ENCODE assay signal across 11 mouse cellular contexts in genomic region chr6:58642191-58642590, GRCm38 (mm10). TPM values are rescaled to one million over a fixed set of nuclear protein-coding genes. Genes with fewer than 3 reads are reported as not detected.
A peak's percentile ranks its signal among the peaks of the same experiment; 100 is the strongest.
DNase-seq lines count a peak whose midpoint lies in the region; TF ChIP-seq lines count a peak whose summit lies in the region.
"Had no signal": no experiment of that assay in that cellular context is flagged by ENCODE, and none has a peak within 500 bp of the region (broad histone marks: within the 10 kb centered on the region; RNA-seq: fewer than 3 reads in every experiment).

No protein-coding gene starts in this region.

- intact Hi-C loops in gastrocnemius, adult 2 months (cut with DNase I): no loop called here
- intact Hi-C loops in left cerebral cortex, adult 2 months (cut with DNase I): no loop called here

- WGBS in hindbrain, embryonic 10.5 days: 76% methylated on average over 2 of the region's 2 CpGs

- no peak for TF ChIP-seq CTCF in gastrocnemius, adult 2 months (IDR thresholded peaks at IDR 0.05)
- no peak for TF ChIP-seq CTCF in left cerebral cortex, adult 2 months (IDR thresholded peaks at IDR 0.05)

- H3K27ac ChIP-seq in gastrocnemius, adult 2 months: peak overlapping the region; percentile 88
- no peak overlapping the region for H3K27ac ChIP-seq in left cerebral cortex, adult 2 months
- H3K27ac ChIP-seq in hindbrain, embryonic 10.5 days: no peak overlapping the region
- H3K27ac ChIP-seq: neural tube, embryonic 12.5 days had no signal

- H3K9me3 ChIP-seq in hindbrain, embryonic 10.5 days: no peaks in the 10 kb centered on the region
- H3K9me3 ChIP-seq: neural tube, embryonic 12.5 days had no signal

- peak overlapping the region; percentile 82 for H3K4me3 ChIP-seq in gastrocnemius, adult 2 months
- H3K4me3 ChIP-seq in left cerebral cortex, adult 2 months: 0 out of 2 replicates have a peak overlapping the region, but pooled peaks have one; percentile 9
- no peak overlapping the region for H3K4me3 ChIP-seq in hindbrain, embryonic 10.5 days
- H3K4me3 ChIP-seq: neural tube, embryonic 12.5 days had no signal

- H3K36me3 ChIP-seq in hindbrain, embryonic 10.5 days: no peaks in the 10 kb centered on the region
- H3K36me3 ChIP-seq: neural tube, embryonic 12.5 days had no signal

- no peak for DNase-seq in gastrocnemius, adult 2 months
- no peak for DNase-seq in gastrocnemius, adult 18-20 months (ENCODE audit: low spot score)
- DNase-seq in left cerebral cortex, adult 2 months (ENCODE audit: extremely low spot score in 1 of 2, low spot score in 2 of 2): no peak
- no peak for DNase-seq in left cerebral cortex, adult 8-10 months (ENCODE audit: low spot score in 2 of 2)
- peak; percentile 87 for DNase-seq in liver
- DNase-seq in spleen, postnatal 36 days (ENCODE audit: low spot score in 2 of 2): peak; percentile 31 to 54
- DNase-seq in hindbrain, embryonic 10.5 days (ENCODE audit: low spot score): no peak
- no peak for DNase-seq in urinary bladder, adult 2 months (ENCODE audit: low spot score)
- DNase-seq: kidney, adult 18-20 months had no signal

- H3K27me3 ChIP-seq in hindbrain, embryonic 10.5 days (ENCODE audit: insufficient read depth, poor library complexity, severe bottlenecking): no peaks in the 10 kb centered on the region
- H3K27me3 ChIP-seq: neural tube, embryonic 12.5 days; Patski had no signal

- peaks cover 24% of the 10 kb centered on the region for H3K4me1 ChIP-seq in hindbrain, embryonic 10.5 days (replicated peaks)

RNA-seq across cellular contexts. Expression of gene Abcg2, which starts 57.9 kb away (rescaled TPM):
- 10 to 100 TPM; 16.5 to 16.9 TPM for total RNA-seq in gastrocnemius, adult 2 months (2021)
- 10 to 100 TPM; 17.2 to 18.7 TPM for total RNA-seq in gastrocnemius, adult 18-20 months (2021)
- total RNA-seq in left cerebral cortex, adult 2 months (2021): 10 to 100 TPM; 23.2 to 23.7 TPM
- total RNA-seq in left cerebral cortex, adult 8-10 months (2022): 10 to 100 TPM; 18.3 to 27.8 (median 23.4) TPM
- polyA plus RNA-seq in hindbrain, embryonic 10.5 days (2016; fragmentation: Nextera tagmentation; extraction: Ambion mirVana): 41.6 and 50.6 TPM in 2 replicates
- polyA plus RNA-seq in urinary bladder, adult 2 months (2012; rRNA removed): 32.0 and 34.1 TPM in 2 replicates

Comparison
In these comparisons a context has a peak if more than half of its experiments do, and no peak if none do; other contexts are left out.
1. DNase-seq: peak in liver (single experiment) and spleen, postnatal 36 days (2 of 2); none in gastrocnemius, adult 2 months (single experiment), gastrocnemius, adult 18-20 months (single experiment), left cerebral cortex, adult 2 months (0 of 2), left cerebral cortex, adult 8-10 months (0 of 2), hindbrain, embryonic 10.5 days (single experiment) and urinary bladder, adult 2 months (single experiment).